8 mouse cellular contexts compared by ENCODE assay signal in genomic region chr2:181220361-181220760, GRCm38 (mm10). TPM values are rescaled to one million over a fixed set of nuclear protein-coding genes. Genes with fewer than 3 reads are reported as not detected.
A peak's percentile ranks its signal among the peaks of the same experiment; 100 is the strongest.
DNase-seq lines count a peak whose midpoint lies in the region; ATAC-seq and TF ChIP-seq lines count a peak whose summit lies in the region.

No protein-coding gene starts in this region.

- H3K4me1 ChIP-seq in neural tube, embryonic 11.5 days (ENCODE audit: control insufficient read depth, insufficient read depth, low read length), result peaks cover 10% of the 10 kb centered on the region; the same call in 1 of the 2 replicates
- H3K4me1 ChIP-seq in kidney, postnatal 0 days (replicated peaks; ENCODE audit: insufficient read depth, low read length), result peaks cover 6% of the 10 kb centered on the region
- peaks cover 14% of the 10 kb centered on the region for H3K4me1 ChIP-seq in neural tube, embryonic 15.5 days

- peak overlapping the region; percentile 49 for H3K4me2 ChIP-seq in neural tube, embryonic 11.5 days (ENCODE audit: low read depth)
- peak overlapping the region; percentile 56 for H3K4me2 ChIP-seq in kidney, postnatal 0 days (ENCODE audit: low read length)
- peak overlapping the region; percentile 58 for H3K4me2 ChIP-seq in neural tube, embryonic 15.5 days

- no peak for ATAC-seq in neural tube, embryonic 11.5 days (ENCODE audit: insufficient read depth, low FRiP score, low TSS enrichment)
- ATAC-seq in kidney, postnatal 0 days (replicated peaks; ENCODE audit: low FRiP score, low read depth), result no peak
- ATAC-seq in neural tube, embryonic 15.5 days (ENCODE audit: low FRiP score), result no peak

- H3K36me3 ChIP-seq in neural tube, embryonic 11.5 days (ENCODE audit: control insufficient read depth, insufficient read depth, low read length), result no peaks in the 10 kb centered on the region
- no peaks in the 10 kb centered on the region for H3K36me3 ChIP-seq in kidney, postnatal 0 days (ENCODE audit: insufficient read depth, low read length)
- no peaks in the 10 kb centered on the region for H3K36me3 ChIP-seq in neural tube, embryonic 15.5 days

- H3K9ac ChIP-seq in neural tube, embryonic 11.5 days (ENCODE audit: low read length), result no peak overlapping the region
- 0 out of 2 replicates have a peak overlapping the region, but pooled peaks have one; percentile 14 for H3K9ac ChIP-seq in kidney, postnatal 0 days (ENCODE audit: low read depth, low read length)
- no peak overlapping the region for H3K9ac ChIP-seq in neural tube, embryonic 15.5 days (replicated peaks)

- no peak overlapping the region for H3K4me3 ChIP-seq in neural tube, embryonic 11.5 days (ENCODE audit: low read depth, low read length)
- peak overlapping the region; percentile 3; the same call in 1 of the 2 replicates for H3K4me3 ChIP-seq in kidney, postnatal 0 days (replicated peaks; ENCODE audit: low read depth, low read length)
- H3K4me3 ChIP-seq in neural tube, embryonic 15.5 days (replicated peaks), result no peak overlapping the region

- no peaks in the 10 kb centered on the region for H3K9me3 ChIP-seq in neural tube, embryonic 11.5 days (ENCODE audit: control insufficient read depth, low read length)
- H3K9me3 ChIP-seq in kidney, postnatal 0 days (replicated peaks; ENCODE audit: low read length), result no peaks in the 10 kb centered on the region
- no peaks in the 10 kb centered on the region for H3K9me3 ChIP-seq in neural tube, embryonic 15.5 days (replicated peaks)

- H3K27ac ChIP-seq in neural tube, embryonic 11.5 days (ENCODE audit: low read depth, low read length), result no peak overlapping the region
- H3K27ac ChIP-seq in kidney, postnatal 0 days, result peak overlapping the region; percentile 32
- no peak overlapping the region for H3K27ac ChIP-seq in neural tube, embryonic 15.5 days (replicated peaks)

- WGBS in neural tube, embryonic 11.5 days, result 54% methylated on average over 2 of the region's 2 CpGs
- 23% methylated on average over 2 of the region's 2 CpGs for WGBS in kidney, postnatal 0 days
- WGBS in neural tube, embryonic 15.5 days, result 46% methylated on average over 2 of the region's 2 CpGs

- peak; percentile 32 to 62 for DNase-seq in adrenal gland, adult (ENCODE audit: inconsistent age in 2 of 2, low spot score in 1 of 2)
- DNase-seq in adrenal gland, postnatal 4 days (ENCODE audit: low spot score in 2 of 2), result no peak
- DNase-seq in neural tube, embryonic 11.5 days (ENCODE audit: low spot score), result no peak
- DNase-seq in neural tube, embryonic 10.5 days (ENCODE audit: extremely low spot score, low spot score), result no peak
- no peak for DNase-seq in kidney, postnatal 0 days (ENCODE audit: low spot score)
- no peak for DNase-seq in spleen, postnatal 36 days (ENCODE audit: low spot score in 2 of 2)
- no peak for DNase-seq in embryo, embryonic 11 days

- H3K27me3 ChIP-seq in neural tube, embryonic 11.5 days (ENCODE audit: control insufficient read depth, insufficient read depth, low read length), result no peaks in the 10 kb centered on the region
- no peaks in the 10 kb centered on the region for H3K27me3 ChIP-seq in kidney, postnatal 0 days (ENCODE audit: insufficient read depth, low read length)
- H3K27me3 ChIP-seq in neural tube, embryonic 15.5 days (replicated peaks), result no peaks in the 10 kb centered on the region

- TF ChIP-seq CTCF in kidney, postnatal 0 days (IDR thresholded peaks at IDR 0.05; ENCODE audit: low read depth), result no peak

RNA-seq across cellular contexts. Expression of gene Fndc11, which starts 0.5 kb away (rescaled TPM):
- under 1 TPM; 0.25 to 0.28 TPM for total RNA-seq in adrenal gland, postnatal 4 days (2021)
- 0.28 TPM in 1 of 2 replicates, not detected in the other for polyA plus RNA-seq in neural tube, embryonic 11.5 days (2014; fragmentation: Nextera tagmentation; extraction: Ambion mirVana)
- polyA plus RNA-seq in kidney, postnatal 0 days (2015; fragmentation: Nextera tagmentation; extraction: Ambion mirVana), result 0.27 and 0.55 TPM in 2 replicates
- polyA plus RNA-seq in neural tube, embryonic 15.5 days (2015; fragmentation: Nextera tagmentation; extraction: Ambion mirVana), result 0.20 and 0.22 TPM in 2 replicates

RNA-seq across cellular contexts. Expression of gene Srms, which starts 7.4 kb away (rescaled TPM):
- under 1 TPM; 0.20 to 0.85 TPM for total RNA-seq in adrenal gland, postnatal 4 days (2021)
- 0.12 TPM in 1 of 2 replicates, not detected in the other for polyA plus RNA-seq in neural tube, embryonic 11.5 days (2014; fragmentation: Nextera tagmentation; extraction: Ambion mirVana)
- polyA plus RNA-seq in kidney, postnatal 0 days (2015; fragmentation: Nextera tagmentation; extraction: Ambion mirVana), result 0.14 and 0.26 TPM in 2 replicates
- polyA plus RNA-seq in neural tube, embryonic 15.5 days (2015; fragmentation: Nextera tagmentation; extraction: Ambion mirVana), result 0.17 and 0.36 TPM in 2 replicates

RNA-seq across cellular contexts. Expression of gene Ptk6, which starts 17.8 kb away (rescaled TPM):
- total RNA-seq in adrenal gland, postnatal 4 days (2021), result not detected
- not detected in 2 replicates for polyA plus RNA-seq in neural tube, embryonic 11.5 days (2014; fragmentation: Nextera tagmentation; extraction: Ambion mirVana)
- not detected in 2 replicates for polyA plus RNA-seq in kidney, postnatal 0 days (2015; fragmentation: Nextera tagmentation; extraction: Ambion mirVana)
- 0.05 TPM in 1 of 2 replicates, not detected in the other for polyA plus RNA-seq in neural tube, embryonic 15.5 days (2015; fragmentation: Nextera tagmentation; extraction: Ambion mirVana)

RNA-seq across cellular contexts. Expression of gene Helz2, which starts 21.5 kb away (rescaled TPM):
- total RNA-seq in adrenal gland, postnatal 4 days (2021), result 10 to 100 TPM; 16.7 to 17.1 TPM
- 0.64 and 0.68 TPM in 2 replicates for polyA plus RNA-seq in neural tube, embryonic 11.5 days (2014; fragmentation: Nextera tagmentation; extraction: Ambion mirVana)
- 1.4 and 1.5 TPM in 2 replicates for polyA plus RNA-seq in kidney, postnatal 0 days (2015; fragmentation: Nextera tagmentation; extraction: Ambion mirVana)
- 0.37 and 0.91 TPM in 2 replicates for polyA plus RNA-seq in neural tube, embryonic 15.5 days (2015; fragmentation: Nextera tagmentation; extraction: Ambion mirVana)

RNA-seq across cellular contexts. Expression of gene Ppdpf, which starts 33.3 kb away (rescaled TPM):
- 10 to 100 TPM; 91.2 to 93.3 TPM for total RNA-seq in adrenal gland, postnatal 4 days (2021)
- 402 and 413 TPM in 2 replicates for polyA plus RNA-seq in neural tube, embryonic 11.5 days (2014; fragmentation: Nextera tagmentation; extraction: Ambion mirVana)
- polyA plus RNA-seq in kidney, postnatal 0 days (2015; fragmentation: Nextera tagmentation; extraction: Ambion mirVana), result 262 and 278 TPM in 2 replicates
- polyA plus RNA-seq in neural tube, embryonic 15.5 days (2015; fragmentation: Nextera tagmentation; extraction: Ambion mirVana), result 361 and 401 TPM in 2 replicates

Comparison
In these comparisons a context has a peak if more than half of its experiments do, and no peak if none do; other contexts are left out.
1. DNase-seq: peak in adrenal gland, adult (2 of 2); none in adrenal gland, postnatal 4 days (0 of 2), neural tube, embryonic 11.5 days (single experiment), neural tube, embryonic 10.5 days (single experiment), kidney, postnatal 0 days (single experiment), spleen, postnatal 36 days (0 of 2) and embryo, embryonic 11 days (single experiment).
2. Peak in every context shown above with its lines, with median percentiles within 50 percentile points of each other: H3K4me2 ChIP-seq.